Mouse (Mus musculus): ENCODE results near the gene Tmem56.

- TF ChIP-seq POLR2A (IDR thresholded peaks at IDR 0.05; ENCODE audit: control insufficient read depth, low read depth, low read length) (no peak), CTCF (IDR thresholded peaks at IDR 0.05; ENCODE audit: control insufficient read depth, insufficient read depth, insufficient replicate concordance, low read depth, low read length) (no peak)
Measured at GRCm38 (mm10) chr3:121240362-121241040, 42.4 kb downstream of the Tmem56 start.

Measured in testis, adult 2 months (tissue).